Mouse (Mus musculus) G1E (cell line): ENCODE data around the gene Zc3h4. TPM values are rescaled to one million over a fixed set of nuclear protein-coding genes. Genes with fewer than 3 reads are reported as not detected.
A peak's percentile ranks its signal among the peaks of the same experiment; 100 is the strongest.

Source experiments
- ATAC-seq: 2 replicates; pipeline ENCODE4 v1.8.0; 2016; ENCODE audit warnings: mild to moderate bottlenecking; ENCODE audit not compliant: insufficient number of reproducible peaks, poor library complexity, low FRiP score, severe bottlenecking; ENCODE audit errors: extremely low read depth
- DNase-seq: peaks from one replicate; pipeline ENCODE4 v3.0.0; 2012; ENCODE audit warnings: low spot score
- H3K27me3 ChIP-seq: 2 replicates; pipeline ENCODE4 v1.6.1; 2012; ENCODE audit warnings: mild to moderate bottlenecking, low read length, inconsistent platforms; ENCODE audit not compliant: insufficient read depth
- H3K36me3 ChIP-seq: replicated peaks from 2 replicates; pipeline ENCODE3; 2012; ENCODE audit warnings: mild to moderate bottlenecking, inconsistent platforms
- H3K4me1 ChIP-seq: 2 replicates; pipeline ENCODE4 v1.6.1; 2012; ENCODE audit warnings: low read depth, low read length, inconsistent platforms, mixed read lengths; ENCODE audit not compliant: insufficient read depth
- H3K4me3 ChIP-seq: 2 replicates; pipeline ENCODE4 v1.5.1; 2012; ENCODE audit warnings: low read depth, mild to moderate bottlenecking, inconsistent platforms, low read length, moderate library complexity, mixed read lengths
- H3K9me3 ChIP-seq: replicated peaks from 2 replicates; pipeline ENCODE4 v1.6.1; 2012; ENCODE audit warnings: inconsistent platforms
- CTCF ChIP-seq: IDR thresholded peaks from 2 replicates; pipeline ENCODE4 v1.5.1; 2012; ENCODE audit warnings: low read depth, low read length, inconsistent platforms, mixed read lengths
- GATA1 ChIP-seq: IDR thresholded peaks from 2 replicates; pipeline ENCODE4 v1.6.1; 2012; ENCODE audit warnings: borderline replicate concordance, low read length, inconsistent platforms, mixed read lengths
- GATA2 ChIP-seq: IDR thresholded peaks from 2 replicates; pipeline ENCODE4 v1.6.1; 2012; ENCODE audit warnings: low read depth, low read length, inconsistent platforms, borderline replicate concordance
- POLR2AphosphoS5 ChIP-seq: IDR thresholded peaks from 2 replicates; pipeline ENCODE4 v1.6.1; 2012; ENCODE audit warnings: low read depth, low read length, inconsistent platforms; ENCODE audit not compliant: insufficient replicate concordance
- TAL1 ChIP-seq: conservative IDR thresholded peaks from 2 replicates; pipeline ENCODE4 v1.6.1; 2012; ENCODE audit warnings: low read depth, low read length, inconsistent platforms, mixed read lengths
- polyA plus RNA-seq: library from polyadenylated mRNA; stranded (reverse); fragments of >175 nt; gene quantifications from 2 replicates; pipeline ENCODE4 v1.2.3, GENCODE M21; 2012
- total RNA-seq, 2 experiments: library from RNA; stranded (forward) in 1 of 2; stranded (reverse) in 1 of 2; fragments of 200-1000 nt in 1 of 2; fragments of >200 nt in 1 of 2; fragmentation: Nextera tagmentation in 1 of 2; gene quantifications; 2 replicates each; pipeline ENCODE4 v1.2.3; 2014 to 2017

The Zc3h4 gene
- total and polyA plus RNA-seq, 3 experiments = 23.7 to 179 (median 62.2) TPM

DNA sequence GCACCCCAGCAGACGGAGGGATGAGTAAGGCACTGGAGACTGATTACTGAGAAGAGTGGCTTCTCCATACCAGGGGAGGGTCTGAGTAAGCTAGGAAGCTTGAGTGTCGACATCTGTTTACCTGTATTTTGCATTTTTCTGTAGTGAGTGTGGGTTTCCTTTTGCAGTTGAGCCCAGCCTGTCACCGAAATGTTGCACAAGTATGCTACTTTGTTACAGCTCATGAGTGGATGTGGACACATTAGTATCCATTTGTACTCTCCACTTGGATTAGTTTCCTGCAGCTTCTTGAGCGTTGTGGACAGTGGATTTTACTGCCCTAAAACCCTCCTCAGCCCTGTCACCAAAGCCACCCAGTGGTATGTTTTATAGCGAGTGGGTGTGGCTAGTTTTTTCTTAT, 18.0 kb downstream of the Zc3h4 start:
- peaks cover 36% of the 10 kb centered on the region for H3K4me1 ChIP-seq

DNA sequence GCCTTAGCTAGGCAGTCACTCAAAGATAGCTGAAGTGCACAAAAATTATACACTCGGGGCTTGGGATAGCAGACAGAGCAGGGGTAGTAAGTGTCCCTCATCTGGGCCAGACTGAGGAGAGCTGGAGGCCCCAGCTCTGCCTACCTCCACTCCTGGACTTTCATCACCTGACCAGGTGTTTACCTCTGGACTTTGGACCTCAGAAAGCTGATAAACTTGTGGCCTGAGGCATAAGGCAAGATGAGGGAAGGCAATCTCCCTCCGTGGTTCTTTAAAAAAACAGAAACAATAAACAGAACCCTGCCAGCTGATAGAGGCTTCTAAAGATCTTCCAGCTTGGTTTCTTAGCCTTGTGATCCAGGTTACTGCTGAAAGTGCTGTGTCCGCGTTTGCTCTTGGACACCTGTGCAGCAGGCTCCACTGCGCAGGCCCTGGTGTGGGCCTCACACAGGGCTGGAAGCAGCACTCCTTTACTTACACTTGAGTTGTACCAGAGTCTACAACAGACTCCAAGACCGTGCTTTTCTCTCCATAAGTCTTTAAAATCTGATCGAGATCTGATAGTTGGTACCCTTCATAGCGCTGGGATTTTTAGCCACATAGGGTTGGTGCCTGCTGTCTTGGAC, 19.9 kb downstream of the Zc3h4 start:
- Histone ChIP-seq H3K36me3 (peaks cover 98% of the 10 kb centered on the region), H3K4me1 (peaks cover 20% of the 10 kb centered on the region), H3K9me3 (no peaks in the 10 kb centered on the region), H3K27me3 (no peaks in the 10 kb centered on the region), H3K4me3 (no peak overlapping the region)
- ATAC-seq (no peak), DNase-seq (no peak)
- TF ChIP-seq GATA2 (no peak), POLR2AphosphoS5 (no peak), TAL1 (no peak), GATA1 (no peak), CTCF (no peak)

More for the DNA sequence above, 18.0 kb downstream of the Zc3h4 start:
- no peaks in the 10 kb centered on the region for H3K27me3 ChIP-seq
- no peak overlapping the region for H3K4me3 ChIP-seq
- DNase-seq = no peak
- H3K36me3 ChIP-seq = peaks cover 98% of the 10 kb centered on the region
- no peak for TF ChIP-seq GATA2
- TF ChIP-seq POLR2AphosphoS5 = no peak
- no peak for TF ChIP-seq CTCF
- TF ChIP-seq TAL1 = no peak
- ATAC-seq = no peak
- no peaks in the 10 kb centered on the region for H3K9me3 ChIP-seq

DNA sequence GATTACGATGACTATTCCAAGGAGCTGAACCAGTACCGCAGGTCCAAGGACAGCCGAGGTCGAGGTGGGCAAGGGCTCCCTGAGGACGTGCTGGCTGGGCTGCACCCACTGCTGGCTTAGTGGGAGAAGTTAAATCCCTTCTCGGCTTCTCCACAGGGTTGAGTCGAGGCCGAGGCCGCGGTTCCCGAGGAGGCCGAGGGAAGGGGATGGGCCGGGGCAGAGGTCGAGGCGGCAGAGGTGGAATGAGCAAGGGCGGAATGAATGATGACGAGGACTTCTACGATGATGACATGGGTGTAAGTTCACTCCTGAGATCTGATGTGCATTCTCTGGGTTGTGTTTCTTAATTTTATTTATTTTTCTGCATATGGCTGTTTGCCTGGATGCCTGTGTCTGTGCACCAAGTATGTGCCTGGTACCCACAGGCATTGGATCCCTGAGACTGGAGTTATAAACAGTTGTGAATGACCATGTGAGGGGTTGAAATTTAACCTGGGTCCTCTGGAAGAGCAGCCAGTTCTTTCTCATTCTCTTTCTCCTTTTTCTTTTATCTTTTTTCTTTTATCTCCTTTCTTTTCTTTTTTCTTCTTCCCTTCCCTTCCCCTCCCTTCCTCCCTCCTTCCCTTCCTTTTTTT, 21.6 kb downstream of the Zc3h4 start:
- Histone ChIP-seq H3K9me3 (no peaks in the 10 kb centered on the region), H3K36me3 (peaks cover 98% of the 10 kb centered on the region), H3K4me3 (no peak overlapping the region), H3K27me3 (no peaks in the 10 kb centered on the region), H3K4me1 (peaks cover 10% of the 10 kb centered on the region; the same call in 1 of the 2 replicates)
- TF ChIP-seq GATA2 (no peak), POLR2AphosphoS5 (no peak), TAL1 (no peak), CTCF (no peak), GATA1 (no peak)
- ATAC-seq = no peak
- DNase-seq = no peak

DNA sequence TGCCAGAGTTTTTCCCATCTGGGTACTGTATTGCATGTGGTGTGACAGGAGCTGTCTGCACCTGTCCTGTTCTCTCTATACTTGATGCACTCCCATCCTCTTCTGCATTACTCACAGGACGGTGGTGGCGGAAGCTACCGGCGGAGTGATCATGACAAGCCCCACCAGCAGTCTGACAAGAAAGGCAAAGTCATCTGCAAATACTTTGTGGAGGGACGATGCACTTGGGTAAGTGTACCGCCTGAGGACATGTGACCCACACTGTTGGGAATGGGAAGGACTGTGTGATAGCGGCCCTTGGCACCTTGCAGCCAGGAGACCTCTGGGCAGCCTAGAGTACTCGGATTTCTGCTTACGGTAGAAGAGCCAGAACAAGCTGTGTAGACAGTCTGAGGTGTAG, 23.0 kb downstream of the Zc3h4 start:
- TF ChIP-seq GATA2 (no peak), GATA1 (no peak), CTCF (no peak)

DNA sequence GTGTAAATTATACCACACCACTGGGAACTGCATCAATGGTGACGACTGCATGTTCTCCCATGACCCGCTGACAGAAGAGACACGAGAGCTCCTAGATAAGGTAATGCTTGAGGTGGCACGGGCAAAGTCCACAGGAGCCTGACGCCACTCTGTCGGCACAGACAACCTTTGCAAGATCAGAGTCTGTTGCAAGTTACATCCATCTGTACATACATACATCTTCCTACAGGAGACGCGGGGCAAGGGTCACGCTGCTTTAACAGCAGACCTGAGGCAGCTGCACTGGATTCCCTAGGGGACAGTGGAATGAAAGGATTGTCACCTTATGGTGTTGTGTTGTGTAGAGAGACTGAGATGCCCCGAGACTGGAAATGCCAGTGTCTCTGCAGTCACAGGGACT, 25.0 kb downstream of the Zc3h4 start:
- peaks cover 99% of the 10 kb centered on the region for H3K36me3 ChIP-seq
- TF ChIP-seq GATA2 (no peak), CTCF (no peak), TAL1 (no peak), POLR2AphosphoS5 (no peak), GATA1 (no peak)
- no peak overlapping the region for H3K4me3 ChIP-seq
- H3K9me3 ChIP-seq = no peaks in the 10 kb centered on the region
- ATAC-seq (no peak), DNase-seq (no peak)
- 0 out of 2 replicates have a peak, but pooled peaks cover 4% of the 10 kb centered on the region for H3K4me1 ChIP-seq
- H3K27me3 ChIP-seq = no peaks in the 10 kb centered on the region

More for the DNA sequence above, 23.0 kb downstream of the Zc3h4 start:
- ATAC-seq (no peak), DNase-seq (no peak)
- Histone ChIP-seq H3K27me3 (no peaks in the 10 kb centered on the region), H3K9me3 (no peaks in the 10 kb centered on the region), H3K4me3 (no peak overlapping the region), H3K36me3 (peaks cover 99% of the 10 kb centered on the region), H3K4me1 (peaks cover 8% of the 10 kb centered on the region; the same call in 1 of the 2 replicates)

DNA sequence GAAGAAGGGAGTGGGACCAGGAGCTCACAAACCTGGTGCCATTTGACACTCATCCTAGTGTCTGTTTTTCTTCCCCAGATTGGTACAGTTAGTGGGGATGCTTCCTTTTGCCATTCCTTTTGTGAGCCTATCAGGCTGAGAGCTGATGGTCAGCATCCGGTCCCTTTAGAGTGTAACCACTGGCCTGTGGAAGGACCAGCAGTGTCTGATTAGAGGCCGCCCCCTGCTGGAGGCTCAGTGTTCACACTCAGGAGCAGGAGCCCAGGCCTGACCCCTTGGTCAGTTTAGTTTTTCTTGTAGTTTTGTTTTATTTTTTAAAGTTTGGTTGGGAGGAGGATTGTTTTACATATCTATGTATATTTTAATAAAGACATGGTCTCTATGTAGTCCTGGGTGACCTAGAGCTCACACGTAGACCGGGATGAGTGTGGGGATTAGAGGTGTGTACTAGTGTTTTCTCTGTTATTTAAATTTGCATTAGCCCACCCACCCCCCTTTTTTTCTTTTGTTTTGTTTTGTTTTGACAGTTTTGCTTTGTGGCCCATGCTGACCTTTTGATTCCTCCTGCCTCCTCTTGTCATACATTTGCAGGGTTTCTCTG, 25.5 kb downstream of the Zc3h4 start:
- H3K36me3 ChIP-seq = peaks cover 99% of the 10 kb centered on the region
- H3K4me3 ChIP-seq = no peak overlapping the region
- peak; percentile 43 for DNase-seq
- H3K27me3 ChIP-seq = no peaks in the 10 kb centered on the region
- no peak for TF ChIP-seq TAL1
- TF ChIP-seq CTCF = peak; percentile 47
- H3K4me1 ChIP-seq = 0 out of 2 replicates have a peak, but pooled peaks cover 6% of the 10 kb centered on the region
- ATAC-seq = 0 out of 2 replicates have a peak, but pooled peaks have one; percentile 34
- no peaks in the 10 kb centered on the region for H3K9me3 ChIP-seq
